Mouse (Mus musculus) layer of hippocampus, adult 9-11 months (tissue): ENCODE results near the gene Gm49358.

Source experiments
- DNase-seq: peaks from one replicate; pipeline ENCODE4 v3.0.0; 2022

The Gm49358 gene

GRCm38 (mm10) chr10:86814292-86815131 lies 50.7 kb downstream of the Gm49358 start:
- DNase-seq: no peak

- DNase-seq: no peak
Measured at GRCm38 (mm10) chr10:86815133-86815532, 51.4 kb downstream of the Gm49358 start.

GRCm38 (mm10) chr10:86819649-86820165 lies 55.9 kb downstream of the Gm49358 start:
- peak; percentile 44 for DNase-seq

GRCm38 (mm10) chr10:86821014-86821413 lies 57.2 kb downstream of the Gm49358 start:
- no peak for DNase-seq

GRCm38 (mm10) chr10:86824093-86824492 lies 60.3 kb downstream of the Gm49358 start:
- no peak for DNase-seq

- no peak for DNase-seq
Measured at GRCm38 (mm10) chr10:86824871-86825270, 61.1 kb downstream of the Gm49358 start.

GRCm38 (mm10) chr10:86825871-86826522 lies 62.2 kb downstream of the Gm49358 start:
- DNase-seq: no peak

GRCm38 (mm10) chr10:86826929-86827328 lies 63.2 kb downstream of the Gm49358 start:
- no peak for DNase-seq

- no peak for DNase-seq
Measured at GRCm38 (mm10) chr10:86828221-86829135, 64.7 kb downstream of the Gm49358 start.

GRCm38 (mm10) chr10:86829515-86829914 lies 65.7 kb downstream of the Gm49358 start:
- DNase-seq: no peak

GRCm38 (mm10) chr10:86836784-86837183 lies 73.0 kb downstream of the Gm49358 start:
- no peak for DNase-seq

- DNase-seq: no peak
Measured at GRCm38 (mm10) chr10:86838827-86839226, 75.1 kb downstream of the Gm49358 start.

GRCm38 (mm10) chr10:86842659-86843058 lies 78.9 kb downstream of the Gm49358 start:
- DNase-seq: peak; percentile 56

- DNase-seq: no peak
Measured at GRCm38 (mm10) chr10:86846926-86847467, 83.2 kb downstream of the Gm49358 start.

GRCm38 (mm10) chr10:86849087-86849486 lies 85.3 kb downstream of the Gm49358 start:
- no peak for DNase-seq

- no peak for DNase-seq
Measured at GRCm38 (mm10) chr10:86849508-86849907, 85.7 kb downstream of the Gm49358 start.

GRCm38 (mm10) chr10:86852160-86852559 lies 88.4 kb downstream of the Gm49358 start:
- no peak for DNase-seq

- DNase-seq: peak; percentile 28
Measured at GRCm38 (mm10) chr10:86853433-86853832, 89.7 kb downstream of the Gm49358 start.

- no peak for DNase-seq
Measured at GRCm38 (mm10) chr10:86860396-86860795, 96.6 kb downstream of the Gm49358 start.

- DNase-seq: no peak
Measured at GRCm38 (mm10) chr10:86862496-86862895, 98.7 kb downstream of the Gm49358 start.

- no peak for DNase-seq
Measured at GRCm38 (mm10) chr10:86863429-86863828, 99.7 kb downstream of the Gm49358 start.

- no peak for DNase-seq
Measured at GRCm38 (mm10) chr10:86872121-86872520, 108.3 kb downstream of the Gm49358 start.

- no peak for DNase-seq
Measured at GRCm38 (mm10) chr10:86872591-86872990, 108.8 kb downstream of the Gm49358 start.
